ENCODE assay signal across 8 mouse cellular contexts in the genomic region with DNA sequence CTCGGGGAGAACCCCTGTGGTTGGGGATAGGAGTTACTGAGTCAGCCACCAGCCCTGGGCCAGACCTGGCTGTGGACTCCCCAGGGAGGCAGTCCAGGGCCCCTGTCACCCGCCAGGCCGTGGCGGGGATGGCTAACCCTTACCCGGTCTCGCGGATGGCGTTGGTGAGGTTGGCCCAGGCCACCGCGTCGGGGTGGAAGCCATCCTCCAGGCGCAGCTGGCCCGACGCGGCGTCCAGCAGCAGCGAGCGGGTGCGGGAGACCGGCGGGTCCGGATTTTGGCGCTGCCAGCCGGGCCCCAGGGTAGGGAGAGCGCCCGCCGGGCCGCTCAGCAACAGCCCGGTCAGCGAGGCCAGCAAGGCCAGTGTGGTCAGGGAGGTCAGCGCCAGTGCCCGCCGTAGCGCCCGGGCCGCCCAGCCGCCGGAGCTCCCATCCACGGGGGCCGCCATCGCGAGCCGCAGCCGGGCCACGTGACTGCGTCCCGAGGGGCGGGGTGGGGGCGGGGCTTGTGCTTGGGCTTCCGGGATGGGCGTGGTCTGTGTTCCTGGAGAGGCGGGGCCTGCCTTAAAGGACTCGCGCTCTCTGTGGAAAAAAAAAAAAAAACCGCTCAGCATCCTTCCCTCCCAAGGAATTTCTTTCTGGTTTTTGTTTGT. TPM values are rescaled to one million over a fixed set of nuclear protein-coding genes. Genes with fewer than 3 reads are reported as not detected.
A peak's percentile ranks its signal among the peaks of the same experiment; 100 is the strongest.
DNase-seq lines count a peak whose midpoint lies in the region; ATAC-seq lines count a peak whose summit lies in the region.

A gene (minus strand): TSS at position 482 of the 652 bp plus-strand sequence.

- ATAC-seq in hindbrain, embryonic 15.5 days (ENCODE audit: low FRiP score, low read depth), result peak; percentile 74

- no peaks in the 10 kb centered on the region for H3K9me3 ChIP-seq in hindbrain, embryonic 15.5 days

- DNase-seq in WW6 (ENCODE audit: low read depth, low spot score), result peak; percentile 42
- DNase-seq in cerebellum, postnatal 14 days, result peak; percentile 94 to 96
- peak; percentile 79 for DNase-seq in gastrocnemius, adult 18-20 months (ENCODE audit: low spot score)
- peak; percentile 77 to 82 for DNase-seq in left cerebral cortex, adult 18-20 months (ENCODE audit: low spot score in 2 of 2)
- DNase-seq in retina, postnatal 7 days (ENCODE audit: low read depth, low spot score), result peak; percentile 89
- DNase-seq in urinary bladder, postnatal 14 days (ENCODE audit: low spot score), result peak; percentile 85

- H3K4me3 ChIP-seq in hindbrain, embryonic 15.5 days, result peak within 1 kb of the TSS; percentile 94
- H3K4me3 ChIP-seq in macrophage (ENCODE audit: inconsistent target), result peak within 1 kb of the TSS; percentile 73

- no peaks in the 10 kb centered on the region for H3K27me3 ChIP-seq in hindbrain, embryonic 15.5 days

- no peaks in the 10 kb centered on the region for H3K36me3 ChIP-seq in hindbrain, embryonic 15.5 days
- no peaks in the 10 kb centered on the region for H3K36me3 ChIP-seq in macrophage (ENCODE audit: inconsistent target)

- under 1% methylated on average over 53 of the region's 55 CpGs for WGBS in hindbrain, embryonic 15.5 days
- under 1% methylated on average over 54 of the region's 55 CpGs for WGBS in macrophage (ENCODE audit: missing documents)

- peak within 1 kb of the TSS; percentile 94 for H3K9ac ChIP-seq in hindbrain, embryonic 15.5 days

- peaks cover 23% of the 10 kb centered on the region for H3K4me1 ChIP-seq in hindbrain, embryonic 15.5 days (replicated peaks)

- H3K4me2 ChIP-seq in hindbrain, embryonic 15.5 days, result peak within 1 kb of the TSS; percentile 95

- 0 out of 2 replicates have a peak within 1 kb of the TSS, but pooled peaks have one; percentile 51 for H3K27ac ChIP-seq in hindbrain, embryonic 15.5 days (replicated peaks)
- peak within 1 kb of the TSS; percentile 32; the same call in 1 of the 2 replicates for H3K27ac ChIP-seq in macrophage

- peaks cover 44% of the 10 kb centered on the region for H3K79me2 ChIP-seq in macrophage (ENCODE audit: inconsistent target)

RNA-seq across cellular contexts. Expression of the gene that starts here (rescaled TPM):
- total RNA-seq in gastrocnemius, adult 18-20 months (2021), result 10 to 100 TPM; 46.9 to 52.2 TPM
- 35.9 and 39.0 TPM in 2 replicates for polyA plus RNA-seq in hindbrain, embryonic 15.5 days (2015; fragmentation: Nextera tagmentation; extraction: Ambion mirVana)
- 10 to 100 TPM; 54.5 to 57.2 TPM for total RNA-seq in left cerebral cortex, adult 18-20 months (2021)
- total RNA-seq in macrophage (2018; cell fraction: chromatin; rRNA removed), result 100 to 1,000 TPM in 6 of 26 experiments, 10 to 100 TPM in 20; 30.9 to 203 (median 69.0) TPM
- total RNA-seq in macrophage (2018; cell fraction: cytosol; rRNA removed), result 100 to 1,000 TPM in 14 of 26 experiments, 10 to 100 TPM in 12; 63.3 to 169 (median 102) TPM
- 100 to 1,000 TPM in 18 of 26 experiments, 10 to 100 TPM in 8; 67.5 to 184 (median 120) TPM for total RNA-seq in macrophage (2018; cell fraction: nucleus; rRNA removed)
- polyA plus RNA-seq in macrophage (2018), result 95.1 to 104 TPM (median 96.6 TPM) in 3 replicates

Comparison
In these comparisons a context has a peak if more than half of its experiments do, and no peak if none do; other contexts are left out.
1. Peak in every context shown above with its lines: DNase-seq, ATAC-seq, H3K4me3 ChIP-seq and H3K27ac ChIP-seq.
2. DNase-seq: peak in every context shown above with its lines; median percentile 95 in cerebellum, postnatal 14 days; 89 in retina, postnatal 7 days; 85 in urinary bladder, postnatal 14 days; 80 in left cerebral cortex, adult 18-20 months; 79 in gastrocnemius, adult 18-20 months; 42 in WW6.